Mouse (Mus musculus): ENCODE measurements at regions not wholly inside any gene's neighbourhood (a gene's known extent, or its start where the extent isn't known, plus 50 kb on each side); places are given as distances from the start of the nearest gene placed in this dataset.
"Not testable (repeated sequence)": the region's sequence is repeated elsewhere in the genome, so short reads cannot be mapped to it uniquely, and the experiment has no call there.

DNA sequence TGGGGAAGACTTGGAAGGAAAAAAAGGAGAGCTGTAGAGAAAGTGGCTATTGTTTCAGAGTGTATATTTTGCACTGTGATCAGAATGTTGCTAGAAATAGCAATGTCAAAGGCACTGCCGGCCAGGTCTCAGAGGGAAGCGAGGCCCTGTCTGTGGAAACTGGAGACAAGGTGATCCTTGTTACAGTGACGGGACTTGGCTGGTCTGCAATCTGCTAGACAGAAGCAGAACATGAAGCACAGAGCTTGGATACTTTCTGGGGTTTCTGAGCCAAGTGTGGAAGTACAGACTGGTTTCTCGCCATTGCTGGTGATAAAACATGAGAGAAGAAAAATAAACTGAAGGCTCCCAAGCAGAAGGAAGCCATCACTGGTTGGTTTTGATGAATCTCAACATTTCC, 198.3 kb upstream of the Slc7a14 start:
- TF ChIP-seq CTCF (IDR thresholded peaks at IDR 0.05): no peak
- DNase-seq: no peak

DNA sequence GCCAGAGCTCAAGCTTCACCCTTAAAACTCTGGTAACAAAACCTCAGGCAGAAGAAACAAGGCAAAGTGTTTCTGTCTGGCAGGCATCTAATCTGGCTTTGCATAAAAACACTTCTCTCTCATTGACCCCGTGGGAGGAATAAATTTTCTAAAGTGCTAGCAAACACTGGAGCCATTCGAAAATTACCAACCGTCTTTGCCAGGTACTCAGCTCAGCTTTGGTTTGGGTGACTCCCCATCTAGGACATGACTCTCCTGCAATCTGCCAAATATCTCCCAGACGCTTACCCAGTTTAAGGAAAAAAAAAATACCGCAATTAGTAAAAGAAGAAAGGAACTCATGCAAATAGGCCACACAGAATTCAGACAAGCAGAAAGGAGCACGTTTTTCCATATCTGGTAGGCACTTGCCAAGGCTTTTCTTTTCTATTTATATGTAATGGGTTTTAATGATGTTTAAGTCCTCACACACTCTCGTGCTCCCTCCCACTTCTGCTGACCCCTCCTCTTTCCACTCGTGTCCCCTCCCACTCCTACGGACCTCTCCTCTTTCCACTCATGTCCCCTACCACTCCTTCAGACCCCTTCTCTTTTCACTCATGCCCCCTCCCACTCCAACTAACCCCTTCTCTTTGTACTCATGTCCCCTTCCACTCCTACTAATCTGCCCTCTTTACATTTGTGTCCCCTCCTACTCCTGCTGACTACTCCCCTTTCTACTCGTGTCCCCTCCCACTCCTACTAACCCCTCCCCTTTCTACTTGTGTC, 189.2 kb upstream of the Slc7a14 start:
- H3K27ac ChIP-seq: no peak overlapping the region
- intact Hi-C loops (cut with DNase I): no loop called here
- no peak overlapping the region for H3K4me3 ChIP-seq
- no peak for DNase-seq
- TF ChIP-seq CTCF (IDR thresholded peaks at IDR 0.05): no peak

More for the DNA sequence above, 198.3 kb upstream of the Slc7a14 start:
- no peak overlapping the region for H3K27ac ChIP-seq
- intact Hi-C loops (cut with DNase I): no loop called here
- H3K4me3 ChIP-seq: no peak overlapping the region

DNA sequence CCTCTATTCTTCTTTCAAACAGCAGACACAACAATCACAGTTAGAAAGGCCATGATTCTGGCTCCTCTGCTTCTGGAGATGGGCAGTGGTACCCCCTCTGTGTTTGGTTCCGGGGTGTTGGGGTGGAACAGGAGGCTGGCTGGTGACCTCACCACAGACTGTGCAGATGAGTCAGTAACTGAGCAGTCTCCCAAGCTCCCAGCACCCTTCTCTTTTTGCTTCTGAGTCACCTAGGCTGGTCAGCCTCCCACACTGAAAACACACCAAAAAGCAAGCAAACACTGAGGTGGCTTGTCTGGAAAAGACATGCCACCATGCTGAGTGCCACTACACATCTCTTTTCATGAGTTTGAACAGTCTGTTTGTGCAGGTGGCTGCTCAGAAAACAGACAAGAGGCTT, 185.1 kb upstream of the Slc7a14 start:
- Histone ChIP-seq H3K4me3 (no peak overlapping the region), H3K27ac (no peak overlapping the region)
- intact Hi-C loops (cut with DNase I): no loop called here
- no peak for TF ChIP-seq CTCF (IDR thresholded peaks at IDR 0.05)
- no peak for DNase-seq

DNA sequence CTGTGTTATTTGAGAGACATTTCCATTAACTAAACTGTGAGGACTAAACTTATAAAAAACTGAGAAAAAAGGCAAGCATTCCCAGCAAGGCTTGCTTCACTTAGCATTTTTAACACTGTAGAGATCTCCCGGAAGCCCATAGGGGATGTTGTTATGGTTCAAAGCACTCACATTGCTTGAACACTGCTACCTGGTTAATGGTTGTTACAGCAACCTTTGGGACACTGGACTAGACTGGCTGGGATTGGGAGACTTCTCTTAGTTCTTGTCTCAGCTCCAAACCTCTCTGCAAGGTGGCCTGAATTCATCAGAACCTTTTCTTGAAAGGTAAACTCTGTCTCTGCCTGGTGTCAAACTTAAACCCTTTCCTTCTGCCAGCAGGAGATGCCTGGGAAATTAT, 184.5 kb upstream of the Slc7a14 start:
- intact Hi-C loops (cut with DNase I): no loop called here
- TF ChIP-seq CTCF (IDR thresholded peaks at IDR 0.05): no peak
- Histone ChIP-seq H3K4me3 (no peak overlapping the region), H3K27ac (no peak overlapping the region)
- no peak for DNase-seq

DNA sequence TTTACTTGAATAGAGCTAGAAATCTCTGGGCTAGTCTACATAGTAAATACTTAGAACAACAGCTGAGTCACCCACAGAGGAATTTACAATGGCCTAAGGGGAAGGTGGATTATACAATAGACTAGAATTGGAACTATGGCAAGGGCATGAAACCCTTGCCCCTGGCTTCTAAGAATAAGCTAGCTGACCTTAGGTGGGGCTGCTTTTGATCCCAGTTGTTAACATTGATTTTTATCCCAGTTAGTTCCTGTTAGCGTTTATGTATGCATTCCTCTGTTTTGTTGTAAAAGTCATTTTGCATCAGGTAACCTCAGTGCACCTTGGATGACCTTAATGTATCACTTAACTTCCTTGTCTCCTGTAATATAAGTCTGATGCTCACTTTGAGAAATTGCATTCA, 181.6 kb upstream of the Slc7a14 start:
- intact Hi-C loops (cut with DNase I); H3K27ac ChIP-seq; DNase-seq; H3K4me3 ChIP-seq: not testable (repeated sequence)

DNA sequence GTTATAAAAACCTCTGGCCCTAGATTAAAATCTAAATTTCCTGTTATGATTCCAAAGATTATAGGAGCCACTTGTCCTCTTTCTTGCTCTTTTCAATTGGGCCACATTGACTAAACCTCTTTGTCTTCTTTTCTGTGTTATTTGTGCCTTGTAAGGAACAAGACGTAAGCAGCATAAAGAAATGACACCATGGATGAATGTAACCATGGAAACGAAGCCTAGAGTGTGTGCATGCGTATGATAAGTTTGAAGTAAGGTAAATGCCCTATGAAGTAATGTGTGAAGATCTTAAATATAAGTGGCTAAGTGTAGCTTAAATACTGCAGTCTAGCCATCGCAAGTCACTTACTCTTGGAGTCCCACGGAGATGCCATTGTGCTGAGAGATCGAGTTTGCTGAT, 177.4 kb upstream of the Slc7a14 start:
- TF ChIP-seq CTCF (IDR thresholded peaks at IDR 0.05): no peak
- no peak overlapping the region for H3K27ac ChIP-seq
- DNase-seq: no peak
- intact Hi-C loops (cut with DNase I): no loop called here
- no peak overlapping the region for H3K4me3 ChIP-seq

DNA sequence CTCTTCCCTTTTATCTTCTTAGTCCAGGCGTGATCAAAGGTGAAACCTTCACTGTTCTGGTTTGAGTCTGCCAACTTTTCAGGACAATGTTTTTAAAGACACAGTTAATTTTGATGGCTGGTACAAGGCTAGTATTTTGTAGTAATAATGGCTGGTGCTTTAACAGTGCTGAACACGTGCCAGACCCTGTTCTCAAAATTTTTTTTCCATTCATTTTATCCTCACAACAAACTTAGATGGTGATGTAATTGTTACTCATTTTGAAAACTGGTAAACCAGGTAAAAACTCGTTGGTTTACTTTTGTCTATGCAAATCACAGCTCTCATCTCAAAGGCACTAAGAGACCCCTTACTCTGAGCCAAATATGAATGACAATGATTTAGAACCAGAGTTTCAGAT, 171.8 kb upstream of the Slc7a14 start:
- no peak for TF ChIP-seq CTCF (IDR thresholded peaks at IDR 0.05)
- DNase-seq: no peak
- H3K4me3 ChIP-seq: no peak overlapping the region
- intact Hi-C loops (cut with DNase I): no loop called here
- H3K27ac ChIP-seq: no peak overlapping the region

DNA sequence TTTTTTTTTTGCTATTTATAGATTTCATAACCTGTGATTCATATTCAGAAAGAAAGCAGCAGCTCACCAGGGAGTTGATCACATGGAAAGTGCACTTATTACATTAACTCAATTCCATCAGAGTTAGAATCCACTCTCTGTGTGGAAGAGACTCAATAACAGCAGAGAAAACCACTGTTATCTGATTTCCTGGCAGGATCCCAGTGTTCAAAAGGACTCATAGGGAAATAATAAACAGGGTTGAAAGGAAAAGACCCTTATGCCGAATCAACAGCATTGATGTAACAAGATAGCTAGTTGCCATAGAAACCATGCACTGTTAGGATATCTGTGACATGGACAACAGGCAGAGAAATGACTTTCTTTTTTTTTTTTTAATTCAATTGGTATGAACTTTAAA, 157.7 kb upstream of the Slc7a14 start:
- intact Hi-C loops (cut with DNase I): no loop called here
- no peak for TF ChIP-seq CTCF (IDR thresholded peaks at IDR 0.05)
- Histone ChIP-seq H3K4me3 (no peak overlapping the region), H3K27ac (no peak overlapping the region)
- no peak for DNase-seq

DNA sequence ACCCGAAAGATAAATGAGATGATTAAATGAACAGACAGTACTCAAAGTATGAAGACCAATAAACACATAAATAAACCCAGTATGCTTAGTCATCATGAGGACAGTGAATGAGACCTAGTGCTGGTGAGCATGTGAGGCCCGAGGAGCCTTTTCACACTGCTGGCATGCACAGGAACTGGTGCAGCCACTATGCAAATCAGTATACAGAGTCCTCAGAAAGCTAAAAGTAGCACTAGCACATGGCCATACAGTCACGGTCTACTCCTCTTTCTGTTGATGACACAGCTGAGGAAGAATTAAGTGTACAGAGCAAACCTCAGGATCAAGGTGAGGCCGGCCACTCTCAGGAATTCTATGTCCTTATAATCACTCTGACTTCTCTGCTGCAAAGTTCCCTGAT, 154.1 kb upstream of the Slc7a14 start:
- H3K27ac ChIP-seq: no peak overlapping the region
- TF ChIP-seq CTCF (IDR thresholded peaks at IDR 0.05): no peak
- H3K4me3 ChIP-seq: no peak overlapping the region
- no peak for DNase-seq
- intact Hi-C loops (cut with DNase I): no loop called here

DNA sequence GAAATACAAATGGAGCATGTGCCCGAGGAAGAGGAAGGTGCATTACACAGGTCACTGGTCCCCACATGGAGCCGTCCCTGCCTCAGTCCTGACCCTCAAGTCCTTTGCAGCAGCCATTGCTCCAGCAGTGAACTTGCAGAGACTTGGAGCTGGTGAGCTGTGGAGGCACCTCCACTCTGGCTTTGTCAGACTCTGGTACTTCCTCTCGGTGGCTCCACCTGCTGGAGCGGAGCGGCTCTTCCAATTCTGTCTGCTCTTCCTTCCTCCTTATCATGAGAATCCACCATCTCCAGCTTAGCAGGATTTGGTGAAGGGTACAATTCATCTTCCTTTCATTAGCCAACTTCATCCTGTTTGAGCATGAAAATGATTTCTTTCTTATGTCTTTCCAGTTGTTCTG, 149.3 kb upstream of the Slc7a14 start:
- H3K4me3 ChIP-seq: no peak overlapping the region
- peak; percentile 27 for DNase-seq
- intact Hi-C loops (cut with DNase I): loop anchor here (5.0 kb wide), 1 partner anchor 312 kb away; the partner anchor contains the start of gene Cldn11

DNA sequence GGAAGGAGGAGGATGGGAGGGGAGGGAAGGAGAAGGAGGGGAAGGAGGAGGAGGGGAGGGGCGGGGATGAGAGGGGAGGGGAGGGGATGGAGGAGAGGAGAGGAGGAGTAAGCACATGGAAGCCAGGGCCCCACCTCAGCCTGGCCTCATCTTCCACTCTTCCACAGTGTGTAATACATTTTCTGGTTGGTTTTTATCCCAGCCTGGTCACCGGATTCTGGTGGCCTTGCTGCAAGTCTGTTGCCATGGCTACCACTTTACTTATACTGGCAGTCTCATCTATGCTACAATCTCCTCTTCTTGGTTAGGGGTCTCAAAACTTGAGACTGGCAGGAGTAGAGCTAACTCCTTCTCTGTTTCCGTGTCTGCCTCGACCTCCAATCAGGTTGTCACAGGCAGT, 147.8 kb upstream of the Slc7a14 start:
- intact Hi-C loops (cut with DNase I): loop anchor here (5.0 kb wide), 1 partner anchor 311 kb away; the partner anchor contains the start of gene Cldn11
- DNase-seq: no peak
- no peak overlapping the region for H3K27ac ChIP-seq
- no peak for TF ChIP-seq CTCF (IDR thresholded peaks at IDR 0.05)
- H3K4me3 ChIP-seq: no peak overlapping the region

More for the DNA sequence above, 149.3 kb upstream of the Slc7a14 start:
- peak; percentile 51 for TF ChIP-seq CTCF (IDR thresholded peaks at IDR 0.05)
- H3K27ac ChIP-seq: no peak overlapping the region

DNA sequence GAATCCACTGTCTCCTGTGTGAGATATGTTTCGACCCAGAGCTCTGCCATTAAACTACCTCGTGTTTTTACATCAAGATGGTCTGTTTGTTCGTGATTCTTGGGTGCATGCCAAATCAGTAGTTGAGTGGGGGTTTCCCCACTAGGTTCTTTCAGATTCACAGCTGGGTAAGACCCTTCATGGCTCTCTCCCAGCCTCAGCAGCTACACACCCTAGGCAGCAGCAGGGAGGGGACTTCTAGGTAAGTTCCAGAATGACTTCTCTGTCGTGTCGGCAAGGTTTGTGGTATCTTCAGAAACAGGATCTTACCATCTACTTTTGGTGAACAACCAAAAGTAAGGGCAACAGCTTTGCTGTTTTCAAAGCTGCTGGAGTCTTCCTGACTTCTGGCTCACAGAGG, 144.9 kb upstream of the Slc7a14 start:
- intact Hi-C loops (cut with DNase I): loop anchor here (5.0 kb wide), 1 partner anchor 308 kb away; the partner anchor contains the start of gene Cldn11
- Histone ChIP-seq H3K4me3 (no peak overlapping the region), H3K27ac (no peak overlapping the region)
- no peak for DNase-seq
- no peak for TF ChIP-seq CTCF (IDR thresholded peaks at IDR 0.05)

DNA sequence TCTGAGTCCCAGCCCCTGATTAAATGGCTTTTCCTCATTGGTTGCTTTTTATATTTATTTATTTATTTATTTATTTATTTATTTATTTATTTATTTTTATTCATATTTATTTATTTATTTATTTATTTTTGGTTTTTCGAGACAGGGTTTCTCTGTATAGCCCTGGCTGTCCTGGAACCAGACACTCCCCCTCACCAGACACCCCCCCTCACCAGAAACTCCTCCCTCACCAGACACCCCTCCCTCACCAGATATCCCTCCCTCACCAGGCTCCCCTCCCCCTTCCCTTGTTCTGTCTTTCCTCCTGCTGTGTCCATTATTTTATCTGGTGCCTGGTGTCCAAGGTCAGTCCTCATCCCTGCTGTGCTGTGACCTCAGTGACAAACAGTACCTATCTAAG, 134.7 kb upstream of the Slc7a14 start:
- Histone ChIP-seq H3K4me3 (no peak overlapping the region), H3K27ac (no peak overlapping the region)
- DNase-seq: no peak
- intact Hi-C loops (cut with DNase I): no loop called here
- no peak for TF ChIP-seq CTCF (IDR thresholded peaks at IDR 0.05)

DNA sequence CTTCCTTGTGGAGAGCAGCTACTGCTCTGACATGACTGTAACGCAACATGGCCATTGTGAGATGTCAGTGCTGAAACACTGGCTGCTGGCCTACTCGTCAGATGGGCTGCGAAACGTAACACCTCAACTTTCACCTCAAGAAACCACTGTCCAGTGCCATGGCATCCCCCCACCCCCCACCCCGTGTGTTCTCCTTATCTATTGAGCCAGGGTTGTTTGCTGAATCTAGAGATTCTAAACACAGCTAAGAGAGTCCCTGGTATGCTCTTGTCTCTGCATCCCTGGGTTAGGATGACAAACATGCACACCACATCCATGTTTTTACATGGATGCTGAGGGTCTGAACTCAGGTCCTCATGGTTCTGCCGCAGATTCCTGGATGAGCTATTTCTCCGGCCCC, 134.1 kb upstream of the Slc7a14 start:
- no peak for DNase-seq
- intact Hi-C loops (cut with DNase I): no loop called here
- Histone ChIP-seq H3K4me3 (no peak overlapping the region), H3K27ac (no peak overlapping the region)
- no peak for TF ChIP-seq CTCF (IDR thresholded peaks at IDR 0.05)
